In genomic region chr10:3262784-3263183, GRCm38 (mm10) we compare ENCODE assay signal across 27 mouse cellular contexts. TPM values are rescaled to one million over a fixed set of nuclear protein-coding genes. Genes with fewer than 3 reads are reported as not detected.
DNase-seq lines count a peak whose midpoint lies in the region; ATAC-seq and TF ChIP-seq lines count a peak whose summit lies in the region.
"Had no signal": no experiment of that assay in that cellular context is flagged by ENCODE, and none has a peak within 500 bp of the region (broad histone marks: within the 10 kb centered on the region; RNA-seq: fewer than 3 reads in every experiment).

No protein-coding gene starts in this region.

- H3K36me3 ChIP-seq in forebrain, embryonic 11.5 days (ENCODE audit: control insufficient read depth, insufficient read depth, low read length), result no peaks in the 10 kb centered on the region
- H3K36me3 ChIP-seq in forebrain, postnatal 0 days (ENCODE audit: insufficient read depth), result no peaks in the 10 kb centered on the region
- H3K36me3 ChIP-seq in kidney, embryonic 14.5 days (ENCODE audit: control insufficient read depth, insufficient read depth, low read length), result no peaks in the 10 kb centered on the region
- H3K36me3 ChIP-seq in kidney, embryonic 16.5 days (ENCODE audit: insufficient read depth, low read length), result no peaks in the 10 kb centered on the region
- H3K36me3 ChIP-seq: embryonic facial prominence, embryonic 10.5 days; embryonic facial prominence, embryonic 12.5 days; forebrain, embryonic 12.5 days; G1E had no signal

- TF ChIP-seq CTCF in forebrain, postnatal 0 days (IDR thresholded peaks at IDR 0.05; ENCODE audit: low read depth), result no peak

- no peaks in the 10 kb centered on the region for H3K4me1 ChIP-seq in forebrain, embryonic 11.5 days (replicated peaks; ENCODE audit: control insufficient read depth, insufficient read depth, low read length)
- H3K4me1 ChIP-seq in forebrain, postnatal 0 days (ENCODE audit: insufficient read depth), result no peaks in the 10 kb centered on the region
- H3K4me1 ChIP-seq in kidney, embryonic 14.5 days (ENCODE audit: control insufficient read depth, insufficient read depth, low read length), result no peaks in the 10 kb centered on the region
- H3K4me1 ChIP-seq in kidney, embryonic 16.5 days (ENCODE audit: insufficient read depth, low read length), result no peaks in the 10 kb centered on the region
- H3K4me1 ChIP-seq: embryonic facial prominence, embryonic 10.5 days; embryonic facial prominence, embryonic 12.5 days; forebrain, embryonic 12.5 days had no signal

- no peak overlapping the region for H3K9ac ChIP-seq in forebrain, embryonic 11.5 days (ENCODE audit: low read length)
- no peak overlapping the region for H3K9ac ChIP-seq in forebrain, postnatal 0 days
- H3K9ac ChIP-seq in kidney, embryonic 14.5 days (ENCODE audit: low read depth, low read length), result no peak overlapping the region
- H3K9ac ChIP-seq in kidney, embryonic 16.5 days (replicated peaks; ENCODE audit: low read length), result no peak overlapping the region
- H3K9ac ChIP-seq: embryonic facial prominence, embryonic 12.5 days; forebrain, embryonic 12.5 days had no signal

- DNase-seq in forebrain, embryonic 11.5 days (ENCODE audit: low spot score), result peak; percentile 15
- no peak for DNase-seq in forebrain, postnatal 0 days
- DNase-seq in kidney, postnatal 4 days, result no peak
- DNase-seq in kidney, postnatal 10 days, result no peak
- DNase-seq: adrenal gland, adult 8-10 months; adrenal gland, postnatal 14 days; adrenal gland, postnatal 36 days; B cell, adult 2 months; cerebellum, adult 11-12 months; cerebellum, adult 2 months; cerebellum, adult 9-10 months; cerebellum, postnatal 10 days; cerebellum, postnatal 25 days had no signal

- no peaks in the 10 kb centered on the region for H3K27me3 ChIP-seq in forebrain, embryonic 11.5 days (ENCODE audit: control insufficient read depth, insufficient read depth, low read length)
- H3K27me3 ChIP-seq in forebrain, postnatal 0 days (ENCODE audit: insufficient read depth, low read length), result no peaks in the 10 kb centered on the region
- no peaks in the 10 kb centered on the region for H3K27me3 ChIP-seq in kidney, embryonic 14.5 days (ENCODE audit: control insufficient read depth, insufficient read depth, low read length)
- H3K27me3 ChIP-seq in kidney, embryonic 16.5 days (ENCODE audit: insufficient read depth, low read length), result no peaks in the 10 kb centered on the region
- H3K27me3 ChIP-seq: CH12.LX; embryonic facial prominence, embryonic 12.5 days; forebrain, embryonic 12.5 days; Patski had no signal

- no peaks in the 10 kb centered on the region; the same call in 1 of the 2 replicates for H3K9me3 ChIP-seq in forebrain, embryonic 11.5 days (ENCODE audit: control insufficient read depth, low read length)
- no peaks in the 10 kb centered on the region for H3K9me3 ChIP-seq in forebrain, postnatal 0 days (ENCODE audit: low read length)
- no peaks in the 10 kb centered on the region for H3K9me3 ChIP-seq in kidney, embryonic 14.5 days (ENCODE audit: control insufficient read depth, low read length)
- H3K9me3 ChIP-seq in kidney, embryonic 16.5 days (ENCODE audit: low read length), result no peaks in the 10 kb centered on the region
- H3K9me3 ChIP-seq: embryonic facial prominence, embryonic 12.5 days; G1E had no signal

- no peak overlapping the region for H3K4me3 ChIP-seq in forebrain, embryonic 11.5 days (ENCODE audit: low read depth, low read length)
- H3K4me3 ChIP-seq in forebrain, postnatal 0 days (ENCODE audit: low read depth, low read length), result no peak overlapping the region
- H3K4me3 ChIP-seq in kidney, embryonic 14.5 days (ENCODE audit: low read length), result no peak overlapping the region
- H3K4me3 ChIP-seq in kidney, embryonic 16.5 days (ENCODE audit: low read length), result no peak overlapping the region
- H3K4me3 ChIP-seq: embryonic facial prominence, embryonic 10.5 days; embryonic facial prominence, embryonic 12.5 days; forebrain, embryonic 12.5 days had no signal

- WGBS in forebrain, embryonic 11.5 days, result 76% methylated on average over 2 of the region's 2 CpGs
- WGBS in forebrain, postnatal 0 days, result 75% methylated on average over 2 of the region's 2 CpGs
- 44% methylated on average over 2 of the region's 2 CpGs for WGBS in kidney, embryonic 14.5 days
- 38% methylated on average over 2 of the region's 2 CpGs for WGBS in kidney, embryonic 16.5 days

- ATAC-seq in forebrain, embryonic 11.5 days (replicated peaks; ENCODE audit: low FRiP score), result no peak
- ATAC-seq in forebrain, postnatal 0 days, result no peak
- peak; percentile 46; the same call in 1 of the 2 replicates for ATAC-seq in kidney, embryonic 14.5 days (ENCODE audit: low FRiP score, low TSS enrichment)
- peak; percentile 54; the same call in 1 of the 2 replicates for ATAC-seq in kidney, embryonic 16.5 days (ENCODE audit: low FRiP score, low TSS enrichment)
- ATAC-seq: activated CD4-positive, CD25-positive, alpha-beta regulatory T cell, adult 4 months; CD4-positive, CD25-positive, alpha-beta regulatory T cell, adult 4 months; forebrain, embryonic 14.5 days; forebrain, embryonic 16.5 days; Patski had no signal

- no peak overlapping the region for H3K4me2 ChIP-seq in forebrain, embryonic 11.5 days (ENCODE audit: low read depth, low read length, severe bottlenecking)
- no peak overlapping the region for H3K4me2 ChIP-seq in forebrain, postnatal 0 days (ENCODE audit: low read depth)
- H3K4me2 ChIP-seq in kidney, embryonic 14.5 days (replicated peaks; ENCODE audit: low read depth, low read length), result no peak overlapping the region
- no peak overlapping the region for H3K4me2 ChIP-seq in kidney, embryonic 16.5 days (replicated peaks; ENCODE audit: low read depth, low read length)
- H3K4me2 ChIP-seq: embryonic facial prominence, embryonic 12.5 days; forebrain, embryonic 12.5 days had no signal

- no peak overlapping the region for H3K27ac ChIP-seq in forebrain, embryonic 11.5 days (ENCODE audit: low read depth, low read length)
- no peak overlapping the region for H3K27ac ChIP-seq in forebrain, postnatal 0 days (ENCODE audit: low read depth, low read length)
- H3K27ac ChIP-seq in kidney, embryonic 14.5 days (ENCODE audit: low read depth, low read length), result no peak overlapping the region
- H3K27ac ChIP-seq in kidney, embryonic 16.5 days (ENCODE audit: low read length), result no peak overlapping the region
- H3K27ac ChIP-seq: embryonic facial prominence, embryonic 10.5 days; embryonic facial prominence, embryonic 12.5 days; forebrain, embryonic 12.5 days had no signal

RNA-seq across cellular contexts. Expression of gene H60c, which starts 4.8 kb away (rescaled TPM):
- polyA plus RNA-seq in forebrain, embryonic 11.5 days (2014; fragmentation: Nextera tagmentation; extraction: Ambion mirVana), result 0.12 TPM in 1 of 2 replicates, not detected in the other
- not detected in 2 replicates for total RNA-seq in forebrain, postnatal 0 days (2014; rRNA removed)
- polyA plus RNA-seq in forebrain, postnatal 0 days (2015; fragmentation: Nextera tagmentation; extraction: Ambion mirVana), result not detected in 2 replicates
- polyA plus RNA-seq in kidney, embryonic 14.5 days (2014; fragmentation: Nextera tagmentation; extraction: Ambion mirVana), result not detected in 2 replicates
- 0.14 TPM in 1 of 2 replicates, not detected in the other for polyA plus RNA-seq in kidney, embryonic 16.5 days (2015; fragmentation: Nextera tagmentation; extraction: Ambion mirVana)
- total RNA-seq: adrenal gland, adult 18-20 months; adrenal gland, adult 8-10 months; adrenal gland, postnatal 14 days; adrenal gland, postnatal 36 days; CH12.LX had no signal
- polyA plus RNA-seq: activated CD4-positive, CD25-positive, alpha-beta regulatory T cell, adult 4 months; cerebellum, adult 2 months; cortical plate, adult 2 months; embryonic facial prominence, embryonic 10.5 days; forebrain, embryonic 12.5 days; forebrain, embryonic 14.5 days; forebrain, embryonic 16.5 days; G1E had no signal

Comparison
In these comparisons a context has a peak if more than half of its experiments do, and no peak if none do; other contexts are left out.
1. ATAC-seq: peak in kidney, embryonic 14.5 days (single experiment) and kidney, embryonic 16.5 days (single experiment); none in forebrain, embryonic 11.5 days (single experiment) and forebrain, postnatal 0 days (single experiment).